Mouse (Mus musculus): Measurements from ENCODE around the gene Gfap. TPM values are rescaled to one million over a fixed set of nuclear protein-coding genes. Genes with fewer than 3 reads are reported as not detected.

Gene Gfap
- polyA plus RNA-seq, 1 experiment from 2014 or later, result 0.23 TPM

DNA sequence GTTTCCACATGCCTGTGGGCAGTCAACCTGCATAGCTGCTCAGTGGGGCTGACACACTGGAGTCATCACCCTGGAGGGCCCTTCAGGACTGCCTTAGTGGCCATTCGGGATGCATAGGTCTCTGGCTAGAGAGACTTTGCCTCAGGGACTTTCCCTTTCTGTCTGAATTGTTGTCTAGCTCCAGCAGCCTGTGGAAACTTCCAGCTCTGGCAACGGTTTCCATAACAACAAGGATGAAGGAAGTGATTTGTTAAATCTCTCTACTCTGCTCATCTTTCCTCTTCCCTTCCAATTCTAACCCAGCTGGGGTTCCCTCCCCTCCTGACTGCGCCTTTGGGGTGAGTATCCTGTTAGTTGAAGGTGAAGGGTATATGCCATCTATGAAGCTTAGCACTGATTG, 12.6 kb downstream of the Gfap start:
- ATAC-seq, result no peak
- Histone ChIP-seq H3K9me3 (replicated peaks; ENCODE audit: control insufficient read depth, low read length) (no peaks in the 10 kb centered on the region), H3K36me3 (ENCODE audit: control insufficient read depth, insufficient read depth, low read length) (no peaks in the 10 kb centered on the region), H3K27ac (ENCODE audit: low read depth, low read length) (no peak overlapping the region), H3K27me3 (replicated peaks; ENCODE audit: control insufficient read depth, insufficient read depth, low read length) (peaks cover 6% of the 10 kb centered on the region), H3K4me1 (ENCODE audit: control insufficient read depth, insufficient read depth, low read length) (peaks cover 3% of the 10 kb centered on the region; the same call in 1 of the 2 replicates), H3K4me2 (ENCODE audit: low read length) (no peak overlapping the region), H3K9ac (ENCODE audit: low read length) (no peak overlapping the region), H3K4me3 (ENCODE audit: low read depth, low read length) (no peak overlapping the region)
- 69% methylated on average over 3 of the region's 3 CpGs for WGBS
- peak; percentile 26 for DNase-seq (ENCODE audit: low spot score)

DNA sequence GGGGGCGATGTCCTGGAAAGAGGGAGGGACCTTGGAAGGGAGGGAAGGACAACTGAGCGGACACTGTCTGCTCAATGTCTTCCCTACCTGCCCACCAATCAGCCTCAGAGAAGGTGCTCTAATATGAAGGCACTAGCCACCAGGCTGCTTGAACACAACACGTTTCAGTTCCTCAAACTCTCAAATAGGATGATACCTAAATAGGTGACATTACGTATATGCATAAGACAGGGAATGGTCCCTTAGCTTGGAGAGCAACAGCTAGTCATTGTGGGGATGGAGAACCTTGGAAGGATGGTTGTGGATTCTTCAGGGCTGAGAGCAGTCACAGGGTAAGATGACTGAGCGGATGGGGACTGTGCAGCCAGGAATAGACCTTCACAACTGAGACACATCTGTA, 13.3 kb downstream of the Gfap start:
- Histone ChIP-seq H3K27ac (ENCODE audit: low read depth, low read length) (no peak overlapping the region), H3K4me1 (ENCODE audit: control insufficient read depth, insufficient read depth, low read length) (no peaks in the 10 kb centered on the region), H3K4me2 (ENCODE audit: low read length) (no peak overlapping the region), H3K9me3 (replicated peaks; ENCODE audit: control insufficient read depth, low read length) (no peaks in the 10 kb centered on the region), H3K36me3 (ENCODE audit: control insufficient read depth, insufficient read depth, low read length) (no peaks in the 10 kb centered on the region), H3K9ac (ENCODE audit: low read length) (no peak overlapping the region), H3K27me3 (replicated peaks; ENCODE audit: control insufficient read depth, insufficient read depth, low read length) (peaks cover under 1% of the 10 kb centered on the region; the same call in 1 of the 2 replicates), H3K4me3 (ENCODE audit: low read depth, low read length) (no peak overlapping the region)
- 83% methylated on average over 5 of the region's 5 CpGs for WGBS
- ATAC-seq (no peak), DNase-seq (ENCODE audit: low spot score) (no peak)

DNA sequence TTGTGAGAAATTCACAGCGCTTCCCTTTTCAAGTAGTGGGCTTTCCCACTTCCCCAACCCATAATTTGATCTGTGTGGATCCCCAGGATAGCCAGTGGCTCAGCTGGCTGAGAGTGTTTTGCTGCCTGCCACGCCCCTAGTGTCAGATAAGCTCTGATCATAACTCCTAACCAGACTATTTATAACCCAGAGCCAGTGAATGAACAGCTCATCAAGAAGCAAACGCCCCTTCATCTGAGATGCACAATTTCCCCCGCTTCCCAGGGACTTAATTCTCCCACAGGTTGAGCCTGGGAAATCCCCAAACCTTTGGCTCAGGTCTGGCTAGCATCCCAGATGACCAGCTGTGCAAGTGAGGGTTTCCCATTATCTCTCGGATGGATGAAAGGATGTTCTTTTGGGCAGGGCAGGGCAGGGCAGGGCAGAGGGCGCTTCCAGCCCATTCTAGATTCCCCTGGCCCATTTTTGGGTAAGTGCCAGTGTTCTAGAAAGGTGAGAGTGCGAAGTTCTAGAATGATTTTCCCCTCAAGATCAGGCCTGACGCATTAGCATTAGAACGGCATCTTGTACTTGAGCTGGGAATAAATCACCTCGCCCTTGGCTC, 16.0 kb downstream of the Gfap start, which contains the start of gene Fam187a:
TSS of gene Fam187a (plus strand) at position 554 of the 604 bp plus-strand sequence.
- ATAC-seq, result no peak
- 60% methylated on average over 10 of the region's 10 CpGs for WGBS

GRCm38 (mm10) chr11:102881314-102882198, 19.2 kb downstream of the Gfap start:
- peak; percentile 23; the same call in 1 of the 2 replicates for ATAC-seq
- Histone ChIP-seq H3K36me3 (ENCODE audit: control insufficient read depth, insufficient read depth, low read length) (peaks cover 11% of the 10 kb centered on the region), H3K4me2 (ENCODE audit: low read length) (peak overlapping the region; percentile 79), H3K4me3 (ENCODE audit: low read depth, low read length) (peak overlapping the region; percentile 66), H3K27me3 (replicated peaks; ENCODE audit: control insufficient read depth, insufficient read depth, low read length) (no peaks in the 10 kb centered on the region), H3K9ac (ENCODE audit: low read length) (peak overlapping the region; percentile 84), H3K27ac (ENCODE audit: low read depth, low read length) (peak overlapping the region; percentile 81), H3K4me1 (ENCODE audit: control insufficient read depth, insufficient read depth, low read length) (peaks cover 5% of the 10 kb centered on the region), H3K9me3 (replicated peaks; ENCODE audit: control insufficient read depth, low read length) (no peaks in the 10 kb centered on the region)
- no peak for DNase-seq (ENCODE audit: low spot score)
- 22% methylated on average over 13 of the region's 13 CpGs for WGBS

More for the DNA sequence above, 16.0 kb downstream of the Gfap start, which contains the start of gene Fam187a:
- no peaks in the 10 kb centered on the region for H3K27me3 ChIP-seq (replicated peaks; ENCODE audit: control insufficient read depth, insufficient read depth, low read length)
- no peaks in the 10 kb centered on the region for H3K9me3 ChIP-seq (replicated peaks; ENCODE audit: control insufficient read depth, low read length)
- H3K4me1 ChIP-seq (ENCODE audit: control insufficient read depth, insufficient read depth, low read length), result peaks cover 3% of the 10 kb centered on the region
- no peaks in the 10 kb centered on the region for H3K36me3 ChIP-seq (ENCODE audit: control insufficient read depth, insufficient read depth, low read length)
- no peak for DNase-seq (ENCODE audit: low spot score)
- H3K27ac ChIP-seq (ENCODE audit: low read depth, low read length), result no peak within 1 kb of the TSS
- no peak within 1 kb of the TSS for H3K4me3 ChIP-seq (ENCODE audit: low read depth, low read length)
- H3K4me2 ChIP-seq (ENCODE audit: low read length), result no peak within 1 kb of the TSS
- no peak within 1 kb of the TSS for H3K9ac ChIP-seq (ENCODE audit: low read length)

DNA sequence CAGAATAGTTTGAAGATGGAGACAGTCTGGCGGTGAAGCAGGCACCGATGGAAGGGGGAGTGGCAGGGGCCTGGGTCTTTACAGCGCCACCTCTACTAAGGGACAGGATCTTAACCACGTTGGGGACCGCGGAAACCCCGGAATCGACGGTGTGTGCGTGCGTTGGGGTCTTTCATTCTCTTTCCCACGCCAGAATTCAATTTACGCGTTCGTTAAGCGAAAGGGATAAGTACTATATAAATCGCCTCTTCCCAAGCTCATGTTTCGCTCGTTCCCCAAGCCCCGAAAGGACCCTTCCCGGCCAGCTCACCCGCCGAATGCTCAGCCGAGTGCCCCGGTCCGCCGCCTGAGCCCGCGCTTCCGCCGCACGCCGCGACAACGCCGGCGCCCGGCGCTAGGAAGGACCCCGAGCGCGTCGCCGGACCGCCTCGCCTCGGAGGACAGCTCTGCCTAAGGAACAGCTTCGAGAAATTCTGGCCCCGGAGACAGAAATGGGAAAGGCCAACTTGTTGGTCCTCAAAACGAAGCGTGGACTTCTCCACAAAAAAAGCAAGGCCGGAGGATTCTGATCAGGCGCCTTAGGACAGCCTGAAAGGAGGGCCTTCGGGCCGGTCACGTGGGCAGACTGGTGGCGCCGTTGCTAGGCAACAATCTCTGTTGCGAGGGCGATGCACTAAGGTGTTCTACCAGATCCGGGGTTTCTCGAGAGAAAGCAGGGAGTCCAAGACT, 20.0 kb downstream of the Gfap start, which contains the start of the genes Eftud2 and Ccdc103:
TSS of gene Eftud2 (minus strand) at position 401 of the 729 bp plus-strand sequence.
TSS of gene Ccdc103 (plus strand) at position 620 of the 729 bp plus-strand sequence.
- ATAC-seq, result peak; percentile 94
- peaks cover 19% of the 10 kb centered on the region for H3K36me3 ChIP-seq (ENCODE audit: control insufficient read depth, insufficient read depth, low read length)
- no peaks in the 10 kb centered on the region for H3K9me3 ChIP-seq (replicated peaks; ENCODE audit: control insufficient read depth, low read length)
- DNase-seq (ENCODE audit: low spot score), result peak; percentile 96
- H3K27me3 ChIP-seq (replicated peaks; ENCODE audit: control insufficient read depth, insufficient read depth, low read length), result no peaks in the 10 kb centered on the region
- peaks cover 5% of the 10 kb centered on the region for H3K4me1 ChIP-seq (ENCODE audit: control insufficient read depth, insufficient read depth, low read length)
- H3K4me3 ChIP-seq (ENCODE audit: low read depth, low read length), result peak within 1 kb of the TSS; percentile 66
- peak within 1 kb of the TSS; percentile 79 for H3K4me2 ChIP-seq (ENCODE audit: low read length)
- WGBS, result under 1% methylated on average over 62 of the region's 62 CpGs
- peak within 1 kb of the TSS; percentile 81 for H3K27ac ChIP-seq (ENCODE audit: low read depth, low read length)
- H3K9ac ChIP-seq (ENCODE audit: low read length), result peak within 1 kb of the TSS; percentile 84

GRCm38 (mm10) chr11:102879558-102879957, 21.2 kb downstream of the Gfap start:
- H3K4me2 ChIP-seq (ENCODE audit: low read length), result peak overlapping the region; percentile 79
- H3K9ac ChIP-seq (ENCODE audit: low read length), result peak overlapping the region; percentile 84
- H3K9me3 ChIP-seq (replicated peaks; ENCODE audit: control insufficient read depth, low read length), result no peaks in the 10 kb centered on the region
- peaks cover 5% of the 10 kb centered on the region for H3K4me1 ChIP-seq (ENCODE audit: control insufficient read depth, insufficient read depth, low read length)
- no peaks in the 10 kb centered on the region for H3K27me3 ChIP-seq (replicated peaks; ENCODE audit: control insufficient read depth, insufficient read depth, low read length)
- no peak overlapping the region for H3K27ac ChIP-seq (ENCODE audit: low read depth, low read length)
- peaks cover 30% of the 10 kb centered on the region for H3K36me3 ChIP-seq (ENCODE audit: control insufficient read depth, insufficient read depth, low read length)
- DNase-seq (ENCODE audit: low spot score) (no peak), ATAC-seq (no peak)
- WGBS, result 53% methylated on average over 2 of the region's 2 CpGs
- H3K4me3 ChIP-seq (ENCODE audit: low read depth, low read length), result peak overlapping the region; percentile 66

DNA sequence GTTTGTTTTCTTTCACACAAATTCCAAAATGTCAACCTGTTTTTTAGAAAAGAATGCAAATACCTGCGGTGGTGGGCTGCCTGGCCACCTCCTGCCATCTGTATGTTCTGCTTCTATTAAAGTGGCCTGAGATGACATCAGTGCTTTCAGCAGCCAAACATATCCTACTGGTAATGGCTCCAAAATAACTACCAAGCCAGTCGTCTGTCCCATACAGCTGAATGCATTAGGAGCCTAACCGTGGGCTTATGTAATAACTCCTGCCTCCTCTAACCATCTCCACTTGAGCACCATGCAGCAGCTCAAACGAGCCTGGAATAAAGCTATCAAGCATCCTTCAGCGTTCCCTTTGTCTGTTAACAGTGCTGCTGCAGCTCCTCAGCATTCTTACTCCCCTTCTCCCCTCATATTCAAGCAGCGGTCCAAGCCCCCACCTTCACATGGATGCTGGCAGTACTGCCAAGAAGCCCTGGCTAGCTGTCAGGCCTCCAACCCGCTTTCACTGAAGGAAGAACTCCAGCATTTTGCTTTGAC, 25.8 kb downstream of the Gfap start:
- H3K4me2 ChIP-seq (ENCODE audit: low read length), result no peak overlapping the region
- no peaks in the 10 kb centered on the region for H3K9me3 ChIP-seq (replicated peaks; ENCODE audit: control insufficient read depth, low read length)
- DNase-seq (ENCODE audit: low spot score), result no peak
- WGBS, result 78% methylated on average over 7 of the region's 7 CpGs
- no peaks in the 10 kb centered on the region for H3K27me3 ChIP-seq (replicated peaks; ENCODE audit: control insufficient read depth, insufficient read depth, low read length)
- no peak overlapping the region; the same call in 1 of the 2 replicates for H3K27ac ChIP-seq (ENCODE audit: low read depth, low read length)
- no peak overlapping the region for H3K9ac ChIP-seq (ENCODE audit: low read length)
- peaks cover 4% of the 10 kb centered on the region for H3K4me1 ChIP-seq (ENCODE audit: control insufficient read depth, insufficient read depth, low read length)
- peaks cover 63% of the 10 kb centered on the region for H3K36me3 ChIP-seq (ENCODE audit: control insufficient read depth, insufficient read depth, low read length)
- no peak for ATAC-seq
- H3K4me3 ChIP-seq (ENCODE audit: low read depth, low read length), result no peak overlapping the region

DNA sequence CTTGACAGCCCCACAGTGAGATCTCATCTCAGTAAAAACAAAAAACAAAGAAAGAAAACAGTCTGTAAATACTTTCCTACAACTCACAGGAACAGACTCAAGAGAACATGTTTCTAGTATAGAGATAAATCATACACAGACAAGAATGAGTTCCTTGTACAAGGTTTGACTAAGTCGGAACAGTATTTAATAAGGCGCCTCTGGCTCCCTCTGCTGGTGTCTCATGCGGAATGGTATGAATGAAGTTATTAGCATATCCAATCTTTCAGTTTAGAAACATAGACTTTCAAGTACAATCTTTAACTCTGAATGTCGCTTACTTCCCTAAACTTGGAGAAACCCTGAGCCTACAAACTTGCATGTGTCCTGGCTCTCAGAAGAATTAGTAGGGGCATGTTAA, 36.4 kb downstream of the Gfap start:
- H3K9me3 ChIP-seq (replicated peaks; ENCODE audit: control insufficient read depth, low read length), result no peaks in the 10 kb centered on the region
- WGBS, result 32% methylated on average over 4 of the region's 4 CpGs
- ATAC-seq, result no peak

More for the DNA sequence above, 36.4 kb downstream of the Gfap start:
- no peak overlapping the region for H3K9ac ChIP-seq (ENCODE audit: low read length)
- no peaks in the 10 kb centered on the region for H3K27me3 ChIP-seq (replicated peaks; ENCODE audit: control insufficient read depth, insufficient read depth, low read length)
- H3K4me2 ChIP-seq (ENCODE audit: low read length), result no peak overlapping the region
- no peak overlapping the region for H3K4me3 ChIP-seq (ENCODE audit: low read depth, low read length)
- no peaks in the 10 kb centered on the region for H3K4me1 ChIP-seq (ENCODE audit: control insufficient read depth, insufficient read depth, low read length)
- no peak overlapping the region for H3K27ac ChIP-seq (ENCODE audit: low read depth, low read length)
- H3K36me3 ChIP-seq (ENCODE audit: control insufficient read depth, insufficient read depth, low read length), result peaks cover 90% of the 10 kb centered on the region
- DNase-seq (ENCODE audit: low spot score), result peak; percentile 92
